Mouse (Mus musculus): ENCODE data around the gene Snd1. TPM values are rescaled to one million over a fixed set of nuclear protein-coding genes. Genes with fewer than 3 reads are reported as not detected.

Snd1 gene
- total RNA-seq, 2 experiments from 2014 or later, result 76.7 to 77.9 TPM

DNA sequence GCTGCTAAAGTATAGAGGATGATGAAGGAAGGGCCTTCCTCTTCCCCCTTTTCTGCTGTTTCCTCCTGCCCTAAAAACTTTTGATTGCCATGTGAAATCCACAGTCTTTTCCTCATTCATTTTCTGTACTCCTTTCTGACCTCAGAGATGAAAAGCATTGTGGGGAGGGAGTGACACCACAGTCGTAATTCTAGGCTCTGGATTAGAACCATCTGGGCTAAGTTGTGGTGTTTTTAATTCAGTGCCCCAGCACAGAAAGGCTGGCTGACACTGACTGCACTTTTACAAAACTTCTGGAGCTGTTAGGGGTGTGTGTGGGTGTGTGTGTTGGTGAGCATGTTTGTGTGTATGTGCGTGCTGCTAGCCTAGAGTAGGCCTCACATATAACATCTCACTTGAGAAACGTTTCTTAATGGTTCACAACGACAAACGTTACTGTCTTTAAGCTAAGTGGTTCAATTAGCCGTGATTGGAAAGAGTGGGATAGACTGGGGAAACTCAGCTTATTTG is 373.4 kb downstream of the Snd1 start:
- no peak overlapping the region for H3K4me3 ChIP-seq
- no peak for TF ChIP-seq CTCF (IDR thresholded peaks at IDR 0.05)
- DNase-seq (ENCODE audit: extremely low spot score in 1 of 2, low spot score in 2 of 2), result no peak
- intact Hi-C loops (cut with DNase I), result no loop called here
- H3K27ac ChIP-seq, result no peak overlapping the region

DNA sequence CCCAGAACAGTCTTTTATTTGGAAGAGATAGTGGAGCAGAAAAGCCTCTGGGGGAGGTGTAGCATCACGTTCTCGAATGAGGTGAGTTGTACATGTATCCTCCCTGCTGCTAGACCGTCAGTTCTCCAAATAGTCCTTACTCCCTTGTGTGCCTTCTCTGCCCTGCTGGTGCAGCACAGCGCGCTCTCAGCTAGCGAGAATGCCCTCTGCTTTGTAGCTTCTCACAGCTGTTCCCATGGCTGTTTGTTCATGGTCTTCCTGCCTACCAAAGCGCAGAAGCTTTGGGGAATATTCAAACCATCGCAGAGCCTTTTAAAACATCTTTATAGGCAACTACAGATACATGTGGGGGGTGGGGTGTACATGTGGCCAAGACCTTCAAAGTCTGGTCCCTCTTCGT is 374.0 kb downstream of the Snd1 start:
- Histone ChIP-seq H3K27ac (no peak overlapping the region), H3K4me3 (no peak overlapping the region)
- intact Hi-C loops (cut with DNase I), result no loop called here
- no peak for DNase-seq (ENCODE audit: extremely low spot score in 1 of 2, low spot score in 2 of 2)
- TF ChIP-seq CTCF (IDR thresholded peaks at IDR 0.05), result no peak

GRCm38 (mm10) chr6:28849317-28849716 is 374.4 kb downstream of the Snd1 start:
- no peak for DNase-seq (ENCODE audit: extremely low spot score in 1 of 2, low spot score in 2 of 2)
- H3K27ac ChIP-seq, result no peak overlapping the region
- H3K4me3 ChIP-seq, result no peak overlapping the region
- intact Hi-C loops (cut with DNase I), result no loop called here
- TF ChIP-seq CTCF (IDR thresholded peaks at IDR 0.05), result no peak

- H3K4me3 ChIP-seq, result no peak overlapping the region
- no peak for DNase-seq (ENCODE audit: extremely low spot score in 1 of 2, low spot score in 2 of 2)
- no peak overlapping the region for H3K27ac ChIP-seq
- no peak for TF ChIP-seq CTCF (IDR thresholded peaks at IDR 0.05)
- intact Hi-C loops (cut with DNase I), result no loop called here
These were observed 375.5 kb downstream of the Snd1 start for GRCm38 (mm10) chr6:28850326-28850900.

- DNase-seq (ENCODE audit: extremely low spot score in 1 of 2, low spot score in 2 of 2), result no peak
- intact Hi-C loops (cut with DNase I), result no loop called here
- no peak overlapping the region for H3K27ac ChIP-seq
These were observed 377.4 kb downstream of the Snd1 start for GRCm38 (mm10) chr6:28852342-28852741.

DNA sequence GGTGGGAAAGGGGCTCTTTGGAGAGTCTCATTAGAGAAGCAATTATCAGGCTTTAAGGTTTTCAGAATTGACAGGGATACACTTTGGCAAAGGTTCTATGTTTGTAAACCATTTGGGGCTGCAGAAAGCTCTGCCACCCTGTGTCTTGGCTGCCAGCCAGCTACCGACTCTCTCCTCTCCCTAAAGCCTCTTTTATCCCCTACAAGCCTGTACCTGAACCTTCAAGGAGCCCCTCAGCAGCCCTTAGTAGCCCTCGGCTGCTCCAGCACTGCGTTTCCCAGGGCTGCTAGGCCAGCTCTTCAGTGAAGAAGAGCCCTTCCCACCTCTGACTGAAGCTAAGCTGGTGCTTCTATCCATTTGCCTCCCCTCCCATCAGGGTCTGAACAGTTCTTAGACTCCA is 378.2 kb downstream of the Snd1 start:
- no peak for DNase-seq (ENCODE audit: extremely low spot score in 1 of 2, low spot score in 2 of 2)
- Histone ChIP-seq H3K4me3 (no peak overlapping the region), H3K27ac (no peak overlapping the region)
- intact Hi-C loops (cut with DNase I), result no loop called here
- no peak for TF ChIP-seq CTCF (IDR thresholded peaks at IDR 0.05)

More at GRCm38 (mm10) chr6:28852342-28852741, 377.4 kb downstream of the Snd1 start:
- TF ChIP-seq CTCF (IDR thresholded peaks at IDR 0.05), result no peak
- H3K4me3 ChIP-seq, result no peak overlapping the region

GRCm38 (mm10) chr6:28853654-28854053 is 378.7 kb downstream of the Snd1 start:
- intact Hi-C loops (cut with DNase I), result no loop called here
- H3K27ac ChIP-seq, result no peak overlapping the region
- TF ChIP-seq CTCF (IDR thresholded peaks at IDR 0.05), result no peak
- DNase-seq (ENCODE audit: extremely low spot score in 1 of 2, low spot score in 2 of 2), result no peak
- no peak overlapping the region for H3K4me3 ChIP-seq

DNA sequence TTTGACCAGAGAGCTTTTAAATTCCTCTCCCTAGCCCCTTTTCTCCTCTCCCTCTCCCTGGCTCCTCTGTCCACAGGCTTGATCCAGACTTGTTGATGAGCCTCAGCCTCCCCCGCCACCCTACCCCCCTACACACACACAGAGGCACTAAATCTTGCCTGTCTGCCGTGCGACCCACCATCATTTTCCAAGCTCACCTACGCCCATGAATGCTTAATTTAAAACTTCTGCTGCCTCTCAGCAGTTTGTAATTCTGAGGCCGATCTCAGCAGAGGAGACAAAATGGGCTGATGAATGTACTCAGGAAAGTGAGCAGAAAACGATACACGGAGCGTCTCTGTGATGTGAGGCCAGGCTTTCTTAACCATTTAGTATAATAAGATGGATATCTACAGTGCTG is 379.7 kb downstream of the Snd1 start:
- DNase-seq (ENCODE audit: extremely low spot score in 1 of 2, low spot score in 2 of 2), result no peak
- no peak overlapping the region for H3K4me3 ChIP-seq
- intact Hi-C loops (cut with DNase I), result no loop called here
- TF ChIP-seq CTCF (IDR thresholded peaks at IDR 0.05), result no peak
- H3K27ac ChIP-seq, result no peak overlapping the region

DNA sequence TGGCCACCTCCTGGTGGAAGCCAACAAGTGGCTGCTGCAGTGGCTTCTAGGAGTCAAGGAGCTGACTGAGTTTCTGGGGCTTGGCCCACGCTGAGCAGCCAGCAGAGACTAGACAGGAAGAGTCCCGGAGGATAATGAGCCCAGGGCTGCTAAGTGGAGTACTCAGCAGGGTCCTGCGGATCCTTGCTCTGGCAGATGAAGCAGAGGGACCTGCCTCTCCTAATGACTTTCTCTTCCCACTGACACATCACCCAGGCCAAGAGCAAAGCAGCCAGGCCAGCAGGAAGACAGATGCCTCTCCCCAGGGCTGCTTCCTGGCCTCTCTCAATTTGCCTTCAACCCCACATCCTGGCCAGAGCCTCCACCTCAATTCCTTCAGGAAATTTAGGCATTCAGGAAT is 380.5 kb downstream of the Snd1 start:
- Histone ChIP-seq H3K27ac (no peak overlapping the region), H3K4me3 (no peak overlapping the region)
- no peak for TF ChIP-seq CTCF (IDR thresholded peaks at IDR 0.05)
- intact Hi-C loops (cut with DNase I), result no loop called here
- DNase-seq (ENCODE audit: extremely low spot score in 1 of 2, low spot score in 2 of 2), result no peak

DNA sequence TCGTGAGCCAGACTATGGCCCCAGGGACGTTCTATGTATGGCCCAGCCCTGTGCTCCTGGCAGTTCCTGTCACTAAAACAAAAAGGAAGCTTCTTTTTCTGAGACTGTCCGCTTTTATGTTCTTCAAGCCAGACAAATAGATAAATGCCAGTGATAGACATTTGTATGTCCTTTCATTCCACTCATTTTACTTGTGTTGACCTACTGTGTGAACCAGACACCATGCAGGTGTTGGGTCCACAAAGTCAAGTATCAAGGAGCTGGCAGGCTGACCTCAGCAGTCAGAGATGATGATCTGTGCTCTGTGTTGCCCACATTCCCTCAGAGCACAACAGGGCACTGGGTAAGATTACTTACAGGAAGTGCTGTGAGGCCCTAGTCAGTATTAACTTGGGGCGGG is 381.9 kb downstream of the Snd1 start:
- intact Hi-C loops (cut with DNase I), result no loop called here
- no peak for DNase-seq (ENCODE audit: extremely low spot score in 1 of 2, low spot score in 2 of 2)
- Histone ChIP-seq H3K4me3 (no peak overlapping the region), H3K27ac (no peak overlapping the region)
- no peak for TF ChIP-seq CTCF (IDR thresholded peaks at IDR 0.05)

DNA sequence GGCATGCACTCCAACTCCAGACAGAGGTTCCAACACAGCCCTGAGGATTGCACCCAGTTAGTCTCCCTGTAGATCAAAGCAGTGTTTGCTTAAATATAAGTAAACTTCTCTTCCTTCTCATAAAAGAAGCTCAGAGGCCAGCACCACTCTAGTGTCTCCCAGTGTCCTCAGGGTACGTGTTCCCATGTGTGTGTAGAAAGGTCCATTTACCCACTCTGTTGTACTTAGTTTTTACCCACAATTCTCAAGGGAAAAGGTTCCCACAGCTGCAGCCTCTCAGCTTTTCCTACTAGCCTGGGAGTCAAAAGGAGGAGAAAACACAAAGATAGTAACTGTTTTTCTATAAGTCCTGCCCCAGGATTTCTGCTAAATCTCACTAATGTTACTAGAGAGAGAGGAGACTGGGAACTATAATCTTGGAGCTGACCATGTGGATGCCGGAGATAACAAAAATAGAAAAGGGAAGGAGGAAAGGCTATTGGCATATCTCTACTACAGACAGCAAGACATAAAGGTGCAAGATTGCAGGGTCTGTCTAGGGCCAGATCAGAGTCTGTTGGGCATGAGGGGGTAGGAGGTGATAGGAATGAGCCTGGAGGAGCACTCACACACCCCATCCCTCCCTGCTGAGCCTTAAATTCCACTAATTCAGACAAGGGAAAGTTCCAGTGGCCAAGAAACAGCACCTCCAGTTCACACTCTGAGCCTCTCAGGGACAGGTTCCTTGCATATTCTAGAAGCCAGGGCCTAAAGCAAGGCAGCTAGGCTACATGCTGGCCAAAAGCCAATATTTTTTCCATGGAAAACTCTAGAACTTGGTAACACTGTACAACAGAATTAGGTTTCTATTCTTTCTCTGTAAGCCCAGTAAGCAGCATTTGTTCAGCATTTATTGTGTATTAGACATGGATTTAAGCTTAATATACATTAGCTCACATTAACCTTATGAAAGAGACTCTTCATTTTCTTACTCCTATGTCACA is 382.6 kb downstream of the Snd1 start:
- Histone ChIP-seq H3K27ac (no peak overlapping the region), H3K4me3 (no peak overlapping the region)
- TF ChIP-seq CTCF (IDR thresholded peaks at IDR 0.05), result no peak
- DNase-seq (ENCODE audit: extremely low spot score in 1 of 2, low spot score in 2 of 2), result no peak
- intact Hi-C loops (cut with DNase I), result no loop called here

GRCm38 (mm10) chr6:28859094-28859493 is 384.2 kb downstream of the Snd1 start:
- Histone ChIP-seq H3K4me3 (no peak overlapping the region), H3K27ac (no peak overlapping the region)
- DNase-seq (ENCODE audit: extremely low spot score in 1 of 2, low spot score in 2 of 2), result no peak
- TF ChIP-seq CTCF (IDR thresholded peaks at IDR 0.05), result no peak
- intact Hi-C loops (cut with DNase I), result no loop called here

Measured in left cerebral cortex, adult 2 months (tissue).